Mouse (Mus musculus): ENCODE results near the gene Mad1l1. TPM values are rescaled to one million over a fixed set of nuclear protein-coding genes. Genes with fewer than 3 reads are reported as not detected.
"Not testable (repeated sequence)": the region's sequence is repeated elsewhere in the genome, so short reads cannot be mapped to it uniquely, and the experiment has no call there.

Gene Mad1l1
- 16.8 and 19.7 TPM in 2 replicates for polyA plus RNA-seq (2012; rRNA removed)

DNA sequence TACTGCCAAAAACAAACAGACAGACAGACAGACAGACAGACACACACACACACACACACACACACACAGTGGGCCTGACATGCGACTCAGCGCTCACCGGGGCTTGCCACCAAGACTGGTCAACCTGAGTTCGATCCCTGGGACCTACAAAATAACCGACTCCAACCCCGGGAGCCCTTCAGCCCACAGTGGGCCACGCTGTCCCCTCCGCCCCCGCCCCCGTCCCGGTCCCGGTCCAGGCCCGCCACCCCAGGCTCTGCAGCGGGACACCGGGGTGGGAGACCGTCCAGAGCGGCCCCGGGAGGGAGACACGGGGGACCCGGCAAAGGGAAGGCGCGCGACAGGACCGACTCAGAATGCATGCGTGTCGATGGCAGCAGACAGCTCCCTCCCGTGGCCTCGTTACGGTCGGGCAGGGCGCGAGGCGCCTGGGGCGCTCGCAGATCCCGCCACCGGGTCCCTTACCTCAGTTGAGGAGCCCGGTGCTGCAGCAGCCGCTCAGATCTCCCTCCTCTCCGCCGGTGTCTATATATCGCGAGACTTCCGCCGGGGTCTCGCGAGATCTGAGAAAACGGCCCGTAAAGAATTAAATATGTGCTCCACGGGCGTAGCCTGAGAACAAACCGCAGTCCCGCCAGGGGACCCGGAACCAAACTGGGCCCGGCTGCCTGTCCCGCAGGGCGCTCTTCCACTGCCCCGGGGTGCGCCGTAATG, at the start of gene Mad1l1, which contains the start of gene Nudt1:
Gene Mad1l1, minus strand, starts transcription at position 511 of the 714 bp plus-strand sequence.
Gene Nudt1, plus strand, starts transcription at position 615 of the 714 bp plus-strand sequence.
- WGBS, result under 1% methylated on average over 60 of the region's 60 CpGs
- peak; percentile 94 for DNase-seq (ENCODE audit: low read depth, low spot score)

DNA sequence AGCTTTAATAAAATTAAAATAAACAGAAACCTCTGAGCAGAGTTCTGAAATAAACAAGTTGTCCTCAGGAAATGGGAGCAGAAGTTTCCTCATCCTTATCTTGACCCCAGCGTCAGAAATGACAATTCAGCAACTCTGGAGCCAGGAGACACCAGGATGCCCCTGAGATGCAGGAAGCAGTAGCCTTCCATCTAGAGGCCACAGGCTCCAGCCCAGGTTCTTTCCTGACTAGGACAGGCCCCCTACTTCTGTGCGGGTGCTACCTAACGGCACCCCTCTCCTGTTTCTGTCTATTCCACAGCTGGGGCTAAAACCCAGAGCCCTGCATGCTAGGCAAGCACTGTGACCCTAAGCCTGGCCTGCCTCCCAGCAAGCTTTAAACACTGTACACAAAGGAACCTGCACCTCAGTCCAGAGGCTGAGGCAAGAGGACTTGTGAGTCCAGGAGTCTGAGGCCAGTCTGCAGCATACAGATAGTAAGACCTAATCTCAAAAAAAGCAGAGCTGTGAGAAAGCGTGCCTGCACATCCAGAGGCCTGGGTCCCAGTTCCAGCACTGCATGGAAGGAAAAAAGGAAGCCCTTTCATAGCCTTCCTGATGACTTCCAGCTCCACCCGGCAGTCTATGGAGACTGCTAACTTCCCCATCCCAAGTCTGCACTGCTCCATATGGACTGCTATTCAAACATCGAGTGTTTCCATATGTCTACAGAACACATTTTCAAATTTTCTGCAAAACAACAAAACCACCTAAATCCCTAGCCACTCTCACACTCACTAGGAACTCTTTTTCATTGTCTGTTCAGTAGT, 49.3 kb upstream of the Mad1l1 start:
- 66% methylated on average over 6 of the region's 6 CpGs for WGBS
- DNase-seq (ENCODE audit: low read depth, low spot score), result no peak

DNA sequence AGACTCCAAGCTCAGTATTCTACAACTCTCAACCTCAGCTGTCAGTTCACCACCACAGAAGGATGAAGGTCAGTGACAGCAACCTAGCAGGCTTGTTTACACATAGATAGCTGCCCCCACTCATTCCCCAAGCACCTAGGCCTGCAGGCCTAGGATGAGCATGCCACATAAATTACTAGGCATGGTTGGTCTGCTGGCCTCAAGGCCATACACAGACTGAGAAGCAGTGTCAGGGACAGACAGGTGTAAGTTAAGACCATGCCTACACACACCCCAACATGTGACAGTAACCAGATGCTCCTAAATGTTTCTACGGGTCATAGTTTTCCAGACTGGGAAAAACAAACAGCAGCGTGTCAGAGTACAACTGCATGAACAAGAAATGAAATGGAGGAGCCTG, 48.1 kb upstream of the Mad1l1 start:
- 50% methylated on average over 2 of the region's 2 CpGs for WGBS
- DNase-seq (ENCODE audit: low read depth, low spot score), result no peak

DNA sequence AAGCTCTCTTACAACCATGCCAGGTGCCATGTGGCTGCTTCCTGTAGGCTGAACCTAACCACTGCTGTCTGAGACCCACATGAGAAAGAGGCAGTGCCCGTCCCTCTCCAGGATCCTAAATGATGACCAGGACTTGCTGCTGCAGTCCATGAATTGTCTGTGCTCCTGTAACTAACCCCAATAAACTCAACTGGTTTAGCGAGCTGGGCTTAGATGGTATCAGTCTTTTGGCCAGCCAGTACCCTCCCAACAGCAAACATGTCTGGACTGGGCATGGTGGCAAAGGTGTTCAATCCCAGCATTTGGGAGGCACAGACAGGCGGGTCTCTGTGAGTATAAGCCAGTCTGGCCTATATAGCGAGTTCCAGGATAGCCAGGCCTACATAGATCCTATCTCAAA, 47.6 kb upstream of the Mad1l1 start:
- DNase-seq (ENCODE audit: low read depth, low spot score), result no peak
- 78% methylated on average over 4 of the region's 4 CpGs for WGBS

DNA sequence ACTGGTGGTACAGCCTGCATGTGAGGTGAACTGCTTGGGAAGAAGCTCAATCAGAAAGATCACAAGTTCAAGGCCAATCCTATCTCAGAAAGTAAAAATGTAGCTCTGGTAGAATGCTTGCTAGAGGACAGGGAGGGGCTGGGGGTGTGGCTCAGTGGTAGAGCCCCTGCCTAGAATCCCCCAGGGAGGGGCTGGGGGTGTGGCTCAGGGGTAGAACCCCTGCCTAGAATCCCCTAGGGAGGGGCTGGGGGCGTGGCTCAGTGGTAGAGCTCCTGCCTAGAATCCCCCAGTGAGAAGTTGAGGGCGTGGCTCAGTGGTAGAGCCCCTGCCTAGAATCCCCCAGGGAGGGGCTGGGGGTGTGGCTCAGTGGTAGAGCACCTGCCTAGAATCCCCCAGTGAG, 46.8 kb upstream of the Mad1l1 start:
- DNase-seq (ENCODE audit: low read depth, low spot score), result not testable (repeated sequence)
- WGBS, result 86% methylated on average over 2 of the region's 2 CpGs

DNA sequence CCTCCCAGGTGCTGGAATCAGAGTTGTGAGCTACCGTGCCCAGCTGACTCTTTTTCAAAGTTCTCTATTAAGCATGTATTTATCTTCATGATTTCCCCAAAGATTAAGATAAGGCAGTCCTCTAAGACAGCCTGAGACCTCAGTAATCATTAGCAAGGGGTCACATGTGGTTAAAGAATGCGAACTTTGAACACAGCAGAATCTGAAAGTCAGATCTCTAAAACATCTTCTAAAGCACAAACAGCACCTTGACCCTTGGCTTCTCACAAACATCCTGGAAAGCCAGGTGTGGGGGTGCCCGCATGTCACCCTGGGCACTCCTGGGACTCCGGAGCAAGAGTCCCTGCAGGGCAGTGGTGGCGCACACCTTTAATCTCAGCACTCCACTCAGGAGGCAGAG, 43.1 kb upstream of the Mad1l1 start:
- DNase-seq (ENCODE audit: low read depth, low spot score), result no peak
- WGBS, result 88% methylated on average over 5 of the region's 5 CpGs

DNA sequence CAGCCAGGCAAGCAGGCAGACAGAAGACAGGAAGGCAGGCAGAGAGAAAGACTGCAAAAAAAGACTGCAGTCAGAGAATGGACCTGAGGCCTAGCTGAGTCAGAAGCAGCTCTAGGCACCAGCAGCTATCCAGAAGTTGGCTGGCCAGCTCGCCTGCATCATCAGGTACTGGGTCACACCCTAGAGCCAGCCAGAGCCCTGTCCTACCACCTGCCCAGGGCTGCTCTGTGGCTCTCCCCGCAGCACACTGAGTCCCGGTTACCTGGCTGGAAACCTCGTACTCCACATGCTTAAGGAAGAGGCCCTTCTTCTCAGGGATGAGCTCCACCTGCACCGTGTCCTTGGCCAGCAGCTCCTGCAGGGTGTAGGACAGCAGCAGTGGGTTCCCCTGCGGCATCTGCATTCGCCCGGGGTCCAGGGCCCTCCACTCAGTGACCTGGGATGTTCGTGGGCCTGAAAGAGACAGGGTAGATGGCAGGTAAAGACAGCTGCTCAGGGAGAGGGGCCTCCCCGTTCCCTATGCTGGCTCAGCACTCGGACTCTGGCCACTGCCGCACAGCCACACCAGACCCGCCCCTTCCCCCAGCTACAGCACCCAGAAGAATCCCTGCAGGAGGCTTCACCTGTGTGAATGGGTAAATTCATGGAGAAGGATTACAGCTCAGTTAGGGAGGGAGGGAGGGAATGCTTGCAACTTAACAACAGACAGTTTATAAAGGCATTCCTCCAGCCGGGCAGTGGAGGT, 38.8 kb upstream of the Mad1l1 start:
- no peak for DNase-seq (ENCODE audit: low read depth, low spot score)
- 67% methylated on average over 14 of the region's 14 CpGs for WGBS

DNA sequence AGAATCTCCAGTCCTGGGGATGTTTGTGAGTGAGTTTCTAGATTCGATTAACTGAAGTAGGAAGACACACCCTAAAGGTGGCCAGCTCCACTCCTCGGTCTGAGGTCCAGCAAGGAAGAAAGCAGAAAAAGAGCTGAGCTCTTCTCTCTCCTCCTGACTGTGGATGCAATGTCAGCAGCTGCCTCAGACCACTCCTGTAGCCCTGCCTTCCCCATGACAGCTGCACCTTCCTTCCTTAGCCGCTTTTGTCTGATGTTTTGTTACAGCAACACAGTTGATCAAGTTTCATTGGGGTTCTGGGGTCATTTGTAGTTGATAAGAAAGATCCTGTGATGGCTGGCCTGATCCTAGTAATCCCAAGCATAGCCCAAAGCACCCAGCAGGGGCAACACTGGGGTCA, 36.1 kb upstream of the Mad1l1 start:
- DNase-seq (ENCODE audit: low read depth, low spot score), result no peak
- WGBS, result 82% methylated on average over 3 of the region's 3 CpGs

DNA sequence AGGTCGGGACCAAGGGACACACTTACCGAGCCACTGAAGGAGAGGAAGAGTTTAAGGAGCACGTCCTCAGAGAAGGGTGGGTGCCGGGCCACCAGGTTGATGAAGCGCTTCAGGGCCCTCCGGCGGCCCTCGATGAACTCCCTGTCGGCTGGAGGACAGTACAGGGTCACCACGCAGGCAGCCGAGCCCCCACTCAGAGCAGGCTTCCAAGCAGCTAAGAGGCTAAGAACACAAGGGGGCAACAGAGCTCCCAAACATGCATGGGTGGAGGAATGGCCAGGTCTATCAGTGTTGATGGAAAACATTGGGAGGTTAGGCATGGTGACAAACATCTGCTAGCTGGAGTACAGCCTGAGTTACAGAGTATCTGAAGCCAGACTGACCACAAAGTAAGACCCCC, 34.6 kb upstream of the Mad1l1 start:
- DNase-seq (ENCODE audit: low read depth, low spot score), result no peak
- 89% methylated on average over 11 of the region's 11 CpGs for WGBS

DNA sequence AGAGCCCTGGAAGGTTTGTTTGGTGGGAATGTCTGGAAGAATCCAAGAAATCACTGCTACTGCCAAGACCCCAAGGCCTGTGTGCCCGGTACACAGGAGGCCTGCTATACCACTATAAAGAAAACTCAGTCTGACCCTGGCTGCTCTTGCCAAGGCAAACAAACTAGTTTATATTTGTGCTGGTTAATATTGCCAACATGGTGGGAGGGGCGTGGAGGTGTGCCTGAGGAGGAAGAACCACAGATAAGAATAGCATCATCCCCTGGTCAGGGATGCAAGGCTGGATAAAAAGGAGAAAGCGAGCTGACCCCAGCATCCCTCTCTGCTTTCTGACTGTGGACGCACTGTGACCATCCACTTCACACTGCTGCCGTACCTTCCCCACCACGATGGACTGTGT, 31.0 kb upstream of the Mad1l1 start:
- WGBS, result 90% methylated on average over 6 of the region's 6 CpGs
- DNase-seq (ENCODE audit: low read depth, low spot score), result no peak

DNA sequence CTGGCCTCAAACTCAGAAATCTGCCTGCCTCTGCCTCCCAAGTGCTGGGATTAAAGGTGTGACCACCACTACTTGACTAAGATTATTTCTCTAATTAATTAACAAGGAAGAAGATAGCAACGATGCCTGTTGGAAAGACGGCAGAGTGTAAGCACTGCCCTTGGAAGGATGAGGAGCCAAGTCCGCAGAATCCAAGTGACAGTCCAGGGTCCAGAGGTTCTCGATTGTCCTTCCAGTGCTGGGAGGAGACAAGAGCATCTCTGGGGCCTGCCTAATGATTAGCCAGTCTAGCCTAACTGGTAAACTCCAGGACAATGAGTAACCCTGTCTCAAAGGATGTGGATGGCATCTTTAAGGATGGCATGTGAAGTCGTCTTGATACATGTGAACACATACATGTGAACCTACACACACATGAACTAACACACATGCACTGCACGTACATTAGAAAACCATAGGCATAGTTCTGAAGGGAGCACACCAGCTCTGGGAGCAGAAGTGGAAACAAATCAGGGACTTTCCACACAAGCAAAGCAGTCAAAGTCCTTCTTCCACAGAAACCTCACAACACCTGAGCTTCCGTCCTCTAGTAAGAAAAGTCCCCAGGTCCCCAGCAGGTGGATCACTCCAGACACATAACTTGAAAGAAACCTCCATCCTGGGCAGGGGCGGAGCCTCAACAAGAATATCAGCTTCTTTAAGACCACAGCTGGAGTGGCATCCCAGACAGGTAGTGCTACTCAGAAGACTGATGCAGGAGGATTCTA, 29.6 kb upstream of the Mad1l1 start:
- DNase-seq (ENCODE audit: low read depth, low spot score), result no peak

DNA sequence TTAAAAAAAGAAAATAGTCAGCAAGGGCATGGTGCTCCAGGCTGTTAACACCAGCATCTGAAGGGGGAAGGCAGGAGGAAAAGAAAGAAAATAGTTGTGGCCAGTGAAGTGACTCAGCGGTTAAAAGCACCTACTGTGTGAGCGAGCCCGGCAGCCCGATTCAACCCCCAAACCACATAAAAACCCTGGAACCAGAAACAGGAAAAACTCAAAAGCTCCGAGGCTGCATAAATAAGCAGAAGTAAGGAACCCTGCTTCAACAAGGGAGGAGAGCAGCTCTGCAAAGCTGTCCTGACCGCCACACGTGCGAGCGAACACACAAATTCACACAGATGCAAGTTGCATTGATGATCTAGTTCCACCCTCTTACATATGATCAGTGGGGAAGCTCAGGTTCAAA, 28.5 kb upstream of the Mad1l1 start:
- 91% methylated on average over 9 of the region's 9 CpGs for WGBS
- DNase-seq (ENCODE audit: low read depth, low spot score), result no peak

More for the DNA sequence above, 29.6 kb upstream of the Mad1l1 start:
- 89% methylated on average over 8 of the region's 8 CpGs for WGBS

DNA sequence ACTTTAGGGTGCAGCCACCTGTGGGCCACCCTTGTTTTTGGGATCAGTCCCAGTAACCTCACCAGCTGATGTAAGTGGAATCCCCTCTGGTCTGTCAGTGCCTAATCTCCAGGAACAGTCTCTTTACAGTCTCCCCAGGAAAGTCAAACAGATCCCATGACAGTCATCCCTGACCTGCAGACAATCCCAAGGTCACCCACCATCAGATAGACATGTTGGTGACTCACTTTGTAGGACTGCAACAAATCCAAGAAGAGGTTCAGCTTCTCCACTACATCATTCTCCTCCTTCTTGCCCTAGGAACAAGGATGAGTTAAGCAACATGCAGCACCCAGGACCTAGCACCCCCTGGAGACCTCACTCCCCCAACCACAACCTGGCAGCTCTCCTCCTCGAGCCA, 24.7 kb upstream of the Mad1l1 start:
- WGBS, result 70% methylated on average over 1 of the region's 1 CpGs
- DNase-seq (ENCODE audit: low read depth, low spot score), result no peak

DNA sequence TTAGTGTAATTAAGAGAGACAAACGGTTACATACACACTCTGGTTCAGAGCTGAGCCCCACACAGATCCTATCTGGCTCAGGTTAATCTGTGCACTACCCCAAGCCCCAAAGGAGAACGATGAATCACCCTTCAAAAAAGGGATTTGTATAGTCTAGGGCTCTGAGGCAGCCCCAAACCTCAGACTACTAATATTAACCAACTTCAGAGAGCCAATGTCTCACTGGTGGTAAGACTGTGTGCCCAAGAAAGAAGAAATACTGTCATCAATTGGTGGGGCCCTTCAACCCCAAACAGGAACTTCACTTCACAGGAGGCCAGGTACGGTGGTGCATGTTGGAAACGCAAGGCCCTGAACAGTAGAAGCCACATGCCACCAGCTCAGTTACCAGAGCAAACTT, 23.9 kb upstream of the Mad1l1 start:
- no peak for DNase-seq (ENCODE audit: low read depth, low spot score)
- 84% methylated on average over 4 of the region's 4 CpGs for WGBS

DNA sequence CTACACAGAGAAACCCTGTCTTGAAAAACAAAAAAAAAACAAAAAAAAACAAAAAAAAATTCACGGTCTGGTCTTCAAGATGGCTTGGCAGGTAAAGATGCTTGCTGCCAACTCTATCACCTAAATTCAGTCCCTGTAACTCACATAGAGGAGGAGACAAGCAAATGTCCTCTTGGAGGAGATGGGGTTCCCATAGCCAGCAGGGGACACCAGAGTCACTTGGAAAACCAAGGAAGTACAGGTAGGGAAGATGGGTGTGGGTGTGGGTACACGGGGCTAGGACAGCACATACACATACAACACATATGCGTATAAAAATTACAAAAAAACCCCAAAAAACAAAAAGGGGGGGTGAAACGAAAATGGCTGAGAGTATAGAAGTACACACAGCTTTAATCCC, 21.5 kb upstream of the Mad1l1 start:
- DNase-seq (ENCODE audit: low read depth, low spot score), result no peak
- 71% methylated on average over 4 of the region's 4 CpGs for WGBS

DNA sequence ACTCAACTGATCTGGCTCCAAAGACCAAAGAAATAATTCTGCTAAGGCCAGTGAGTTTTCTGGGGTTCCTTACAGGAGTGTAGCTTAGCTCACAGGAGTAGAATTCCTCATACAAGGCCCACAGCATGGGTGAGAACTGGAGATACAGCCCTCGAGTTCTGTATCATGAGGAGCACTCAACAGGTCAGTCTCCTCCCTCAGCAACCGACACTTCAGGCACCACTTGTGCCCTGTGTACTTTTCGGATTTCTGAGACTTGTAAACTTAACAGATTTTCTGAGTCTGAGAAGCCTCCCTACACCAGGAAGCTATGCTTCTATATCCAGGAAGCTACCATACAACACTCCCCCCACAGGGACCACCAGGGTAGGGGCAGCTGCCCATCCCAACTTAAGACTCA, 18.5 kb upstream of the Mad1l1 start:
- WGBS, result 70% methylated on average over 3 of the region's 3 CpGs
- no peak for DNase-seq (ENCODE audit: low read depth, low spot score)

DNA sequence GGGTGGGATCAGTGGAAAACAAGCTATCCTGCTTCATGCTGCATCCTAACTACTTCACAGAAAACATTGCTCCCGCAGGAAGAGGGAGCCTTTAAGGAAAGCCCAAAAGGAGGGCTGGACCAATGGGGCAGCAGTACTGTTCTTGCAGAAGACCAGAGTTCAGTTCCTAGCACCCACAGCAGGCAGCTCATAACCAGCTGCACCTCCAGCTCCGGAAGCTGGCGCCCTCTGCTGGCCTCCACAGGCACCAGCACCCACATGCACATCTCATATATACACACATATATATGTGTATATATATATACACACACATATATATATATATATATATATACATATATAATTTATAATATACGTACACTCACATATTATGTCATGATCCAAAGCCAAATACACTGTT, 17.4 kb upstream of the Mad1l1 start:
- no peak for DNase-seq (ENCODE audit: low read depth, low spot score)
- 93% methylated on average over 4 of the region's 4 CpGs for WGBS

DNA sequence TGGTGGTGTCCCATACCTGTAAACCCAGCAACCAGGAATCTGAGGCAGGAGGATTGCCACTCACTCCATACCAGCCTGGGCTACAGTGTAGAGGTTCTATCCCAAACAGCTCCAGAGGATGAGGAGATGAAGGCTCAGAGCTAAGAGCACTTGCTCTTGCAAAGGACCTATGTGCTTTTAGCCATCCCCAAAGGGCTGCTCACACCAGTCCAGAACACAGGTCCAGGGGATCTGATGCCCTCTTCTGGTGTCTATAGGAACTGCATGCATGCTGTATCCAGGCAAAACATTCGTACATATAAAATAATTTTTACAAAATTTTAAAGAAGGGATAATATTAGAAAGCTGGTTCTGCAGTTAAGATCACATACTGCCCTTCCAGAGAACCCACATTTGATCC, 15.3 kb upstream of the Mad1l1 start:
- 65% methylated on average over 1 of the region's 1 CpGs for WGBS
- DNase-seq (ENCODE audit: low read depth, low spot score), result no peak

DNA sequence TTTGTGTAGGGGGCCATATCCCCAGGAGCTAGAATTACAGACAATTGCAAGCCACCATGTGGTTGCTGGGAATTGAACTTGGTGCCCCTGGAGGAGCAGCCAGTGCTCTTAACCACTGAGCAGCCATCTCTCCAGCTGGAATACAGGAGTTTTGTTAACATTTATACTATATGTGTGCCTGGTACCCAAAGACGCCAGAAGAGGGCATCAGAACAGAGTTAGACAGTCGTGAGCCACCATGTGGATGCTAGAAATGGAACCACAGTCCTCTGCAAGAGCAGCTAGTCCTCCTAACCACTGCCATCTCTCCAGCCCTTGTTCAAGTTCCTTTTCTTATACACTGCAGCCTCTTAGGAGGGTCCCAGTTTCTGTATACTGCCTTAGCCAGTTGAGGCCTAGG, 12.3 kb upstream of the Mad1l1 start:
- 25% methylated on average over 2 of the region's 2 CpGs for WGBS
- DNase-seq (ENCODE audit: low read depth, low spot score), result no peak

DNA sequence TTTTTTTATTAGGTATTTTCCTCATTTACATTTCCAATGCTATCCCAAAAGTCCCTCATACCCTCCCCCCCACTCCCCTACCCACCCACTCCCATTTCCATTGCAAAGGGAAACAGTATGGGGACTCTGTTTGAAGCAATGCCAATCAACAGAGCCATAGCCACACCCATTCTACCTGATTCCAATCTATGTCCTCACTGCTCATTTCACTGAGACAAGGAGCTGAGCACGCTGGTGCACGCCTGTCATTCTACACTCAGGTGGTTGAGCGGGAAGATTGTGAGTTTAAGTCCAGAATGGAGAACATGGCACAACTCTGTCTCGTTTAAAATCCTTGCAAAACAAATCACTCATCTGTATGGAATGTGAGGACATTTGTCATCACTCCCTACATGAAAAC, 11.2 kb upstream of the Mad1l1 start:
- no peak for DNase-seq (ENCODE audit: low read depth, low spot score)
- 20% methylated on average over 4 of the region's 4 CpGs for WGBS

All from large intestine, adult 2 months (tissue).